Mouse (Mus musculus) heart, embryonic 14.5 days (tissue): ENCODE measurements around the gene Lgsn. TPM values are rescaled to one million over a fixed set of nuclear protein-coding genes. Genes with fewer than 3 reads are reported as not detected.

ENCODE experiments used
- ATAC-seq: fragments of 200-750 bp; cut with Nextera tagmentation; 2 replicates; pipeline ENCODE4 v1.8.0; 2017; ENCODE audit warnings: low read depth, moderate TSS enrichment; ENCODE audit not compliant: insufficient number of reproducible peaks, insufficient read depth, low FRiP score
- H3K27ac ChIP-seq, 2 experiments: fragments of 200-500 bp in 1 of 2; fragments of 300-500 bp in 1 of 2; sonication (generic) in 1 of 2; replicated peaks in 1 of 2; 2 replicates each; pipeline ENCODE4 v1.5.1; 2012 to 2014; ENCODE audit warnings: low read depth in 2 of 2, low read length in 2 of 2, control low read depth in 1 of 2, mild to moderate bottlenecking in 1 of 2, mixed read lengths in 1 of 2; ENCODE audit not compliant: control insufficient read depth in 1 of 2, insufficient read depth in 1 of 2
- H3K27me3 ChIP-seq: fragments of 300-500 bp; sonication (generic); 2 replicates; pipeline ENCODE4 v1.6.1; 2014; ENCODE audit warnings: mild to moderate bottlenecking, low read length, control low read depth; ENCODE audit not compliant: control insufficient read depth, insufficient read depth
- H3K36me3 ChIP-seq: fragments of 300-500 bp; sonication (generic); 2 replicates; pipeline ENCODE4 v1.6.1; 2014; ENCODE audit warnings: mild to moderate bottlenecking, control low read depth, low read length, mixed read lengths; ENCODE audit not compliant: control insufficient read depth, insufficient read depth
- H3K4me1 ChIP-seq, 2 experiments: fragments of 200-500 bp in 1 of 2; fragments of 300-500 bp in 1 of 2; sonication (generic) in 1 of 2; 2 replicates each; pipeline ENCODE4 v1.6.1; 2012 to 2014; ENCODE audit warnings: low read length in 2 of 2, control low read depth in 1 of 2, mixed read lengths in 1 of 2; ENCODE audit not compliant: control insufficient read depth in 2 of 2, insufficient read depth in 2 of 2
- H3K4me2 ChIP-seq: fragments of 300-500 bp; sonication (generic); 2 replicates; pipeline ENCODE4 v1.6.1; 2014; ENCODE audit warnings: mild to moderate bottlenecking, low read length
- H3K4me3 ChIP-seq, 2 experiments: fragments of 200-500 bp in 1 of 2; fragments of 300-500 bp in 1 of 2; sonication (generic) in 1 of 2; 2 replicates each; pipeline ENCODE4 v1.5.1; 2012 to 2014; ENCODE audit warnings: low read length in 2 of 2, mild to moderate bottlenecking in 2 of 2, control low read depth in 1 of 2, low read depth in 1 of 2, moderate library complexity in 1 of 2; ENCODE audit not compliant: control insufficient read depth in 1 of 2, insufficient read depth in 1 of 2
- H3K9ac ChIP-seq: fragments of 300-500 bp; sonication (generic); 2 replicates; pipeline ENCODE4 v1.6.1; 2014; ENCODE audit warnings: mild to moderate bottlenecking, low read length
- H3K9me3 ChIP-seq: fragments of 300-500 bp; sonication (generic); 2 replicates; pipeline ENCODE4 v1.6.1; 2016; ENCODE audit warnings: low read length, control low read depth; ENCODE audit not compliant: control insufficient read depth
- WGBS: fragments of 180-500 bp; shearing (Covaris S2); extraction: QIAGEN DNeasy Blood & Tissue Kit; methylation state at CpG from one replicate; pipeline ENCODE4 v1.1.7; 2014; 5-methylcytosine and 5-hydroxymethylcytosine counted together
- polyA plus RNA-seq: library from polyadenylated mRNA; unstranded; fragments of >200 nt; fragmentation: Nextera tagmentation; extraction: Ambion mirVana; gene quantifications from 2 replicates; pipeline ENCODE4 v1.2.1, GENCODE M21; 2014

The Lgsn gene
- polyA plus RNA-seq, 1 experiment from 2014 or later, result not detected

DNA sequence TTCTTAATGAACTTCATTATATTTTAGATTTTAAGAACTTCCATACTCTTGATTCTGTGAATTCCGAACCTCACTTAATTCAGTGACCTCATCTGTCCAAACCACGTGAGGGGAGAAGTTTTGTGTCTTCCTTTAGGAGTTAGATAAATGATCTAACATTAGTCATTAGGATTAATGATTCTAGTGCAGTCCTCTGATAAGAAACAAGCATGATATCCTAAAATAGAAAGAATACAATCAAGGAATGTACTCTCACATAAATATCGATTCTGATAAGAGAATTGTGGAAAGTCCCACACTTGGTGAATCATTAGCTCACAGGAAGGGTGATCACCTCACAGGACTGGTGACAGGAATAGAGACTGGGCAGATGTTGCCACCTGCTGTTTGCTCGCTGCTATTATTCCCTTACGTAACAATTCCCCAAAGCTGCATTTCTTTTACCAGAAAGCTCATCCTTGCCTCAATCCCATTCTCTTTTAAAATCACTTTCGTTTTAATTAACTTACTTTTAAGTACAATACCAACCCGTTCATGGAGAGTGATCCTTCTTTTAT, 22.3 kb upstream of the Lgsn start:
- Histone ChIP-seq H3K9ac (no peak overlapping the region), H3K9me3 (no peaks in the 10 kb centered on the region), H3K27ac (no peak overlapping the region), H3K27me3 (no peaks in the 10 kb centered on the region), H3K4me1 (peaks cover 0 to 6% of the 10 kb centered on the region in 2 experiments; a peak in 1 of 4 replicates), H3K4me2 (no peak overlapping the region), H3K36me3 (no peaks in the 10 kb centered on the region), H3K4me3 (no peak overlapping the region)
- WGBS, result 12% methylated on average over 7 of the region's 7 CpGs
- ATAC-seq, result no peak

DNA sequence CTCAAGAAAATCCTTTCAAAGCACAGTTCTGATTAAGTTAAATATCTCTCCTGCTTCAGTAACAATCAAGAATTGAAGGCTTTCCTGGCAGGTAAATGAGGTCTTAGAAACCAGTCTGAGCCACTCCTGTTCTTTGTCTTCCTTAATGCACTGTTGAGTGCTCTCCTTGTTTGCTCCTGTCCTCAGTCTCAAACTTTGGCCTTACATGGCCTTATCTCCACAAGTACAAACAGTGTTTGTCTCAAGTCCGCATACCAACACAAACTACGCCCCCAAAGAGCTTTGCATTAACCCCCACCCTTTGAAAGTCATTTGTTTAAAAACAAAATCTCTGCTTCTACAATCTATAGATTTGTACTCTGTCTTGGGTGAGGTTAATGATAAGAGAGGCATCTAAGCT, 20.0 kb upstream of the Lgsn start:
- no peaks in the 10 kb centered on the region for H3K9me3 ChIP-seq
- H3K36me3 ChIP-seq, result no peaks in the 10 kb centered on the region
- 45% methylated on average over 2 of the region's 2 CpGs for WGBS
- H3K4me1 ChIP-seq, result no peaks in the 10 kb centered on the region
- H3K4me3 ChIP-seq, result no peak overlapping the region
- no peak for ATAC-seq
- H3K27ac ChIP-seq, result no peak overlapping the region
- H3K27me3 ChIP-seq, result no peaks in the 10 kb centered on the region
- H3K4me2 ChIP-seq, result no peak overlapping the region
- no peak overlapping the region for H3K9ac ChIP-seq

DNA sequence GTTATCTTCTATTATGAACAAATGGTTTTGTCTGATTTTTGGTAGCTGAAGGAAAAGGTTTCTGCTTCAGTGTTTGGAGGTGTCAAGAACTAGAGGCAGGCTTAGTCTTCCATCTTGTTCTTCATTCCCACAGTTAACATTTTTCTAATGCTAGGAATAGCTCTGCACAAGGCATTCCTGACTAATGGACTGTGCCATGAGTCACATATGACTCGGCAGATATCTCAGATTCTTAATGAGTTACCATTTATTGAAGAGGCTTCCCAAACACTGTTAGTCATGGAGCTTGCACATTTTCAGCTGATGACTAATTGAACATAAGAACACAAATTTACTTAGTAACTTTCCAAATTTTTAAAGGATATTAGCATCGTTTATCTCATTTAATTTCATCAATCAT, 19.3 kb upstream of the Lgsn start:
- Histone ChIP-seq H3K27me3 (no peaks in the 10 kb centered on the region), H3K4me3 (no peak overlapping the region), H3K36me3 (no peaks in the 10 kb centered on the region), H3K27ac (no peak overlapping the region), H3K9me3 (no peaks in the 10 kb centered on the region), H3K4me1 (no peaks in the 10 kb centered on the region), H3K9ac (no peak overlapping the region), H3K4me2 (no peak overlapping the region)
- WGBS, result 57% methylated on average over 2 of the region's 2 CpGs
- no peak for ATAC-seq

DNA sequence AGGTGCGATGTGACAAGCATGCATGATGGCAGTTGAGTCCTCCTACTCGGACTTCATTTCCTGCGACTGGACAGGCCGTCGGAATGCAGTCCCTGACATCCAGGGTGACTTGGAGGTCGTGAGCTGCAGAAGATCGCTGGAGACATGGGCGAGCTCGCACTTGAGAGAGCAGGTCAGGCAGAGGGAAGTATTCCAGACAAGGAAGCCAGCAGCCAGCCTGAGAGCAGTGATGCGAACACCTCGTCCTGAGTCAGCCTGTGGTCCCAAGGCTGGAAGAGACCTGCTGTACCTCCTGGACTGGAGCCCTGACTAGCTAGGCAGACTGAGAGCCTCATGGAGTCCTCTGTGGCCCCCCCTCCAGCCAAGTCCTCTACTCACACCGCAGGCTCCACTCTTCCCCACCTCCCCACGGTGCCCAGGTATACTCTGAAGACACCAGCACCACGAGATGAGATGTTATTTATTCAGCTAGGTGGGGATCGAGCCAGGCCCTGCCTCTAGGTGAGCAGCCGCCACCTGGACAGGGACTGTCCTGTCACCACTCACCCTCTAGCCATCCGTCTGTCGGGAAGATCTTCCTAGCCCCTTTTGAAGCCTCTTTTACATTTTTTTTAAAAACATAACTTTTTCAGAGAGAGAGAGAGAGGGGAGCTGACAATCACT, 11.5 kb upstream of the Lgsn start:
- peaks cover 0 to 2% of the 10 kb centered on the region in 2 experiments; a peak in 1 of 4 replicates for H3K4me1 ChIP-seq
- H3K9me3 ChIP-seq, result no peaks in the 10 kb centered on the region
- peak overlapping the region; percentile 16 for H3K4me2 ChIP-seq
- no peak overlapping the region for H3K4me3 ChIP-seq
- 46% methylated on average over 18 of the region's 18 CpGs for WGBS
- ATAC-seq, result no peak
- no peaks in the 10 kb centered on the region for H3K36me3 ChIP-seq
- peak overlapping the region; percentile 28 to 37; a peak in 3 of 4 replicates for H3K27ac ChIP-seq
- no peak overlapping the region for H3K9ac ChIP-seq
- H3K27me3 ChIP-seq, result no peaks in the 10 kb centered on the region

DNA sequence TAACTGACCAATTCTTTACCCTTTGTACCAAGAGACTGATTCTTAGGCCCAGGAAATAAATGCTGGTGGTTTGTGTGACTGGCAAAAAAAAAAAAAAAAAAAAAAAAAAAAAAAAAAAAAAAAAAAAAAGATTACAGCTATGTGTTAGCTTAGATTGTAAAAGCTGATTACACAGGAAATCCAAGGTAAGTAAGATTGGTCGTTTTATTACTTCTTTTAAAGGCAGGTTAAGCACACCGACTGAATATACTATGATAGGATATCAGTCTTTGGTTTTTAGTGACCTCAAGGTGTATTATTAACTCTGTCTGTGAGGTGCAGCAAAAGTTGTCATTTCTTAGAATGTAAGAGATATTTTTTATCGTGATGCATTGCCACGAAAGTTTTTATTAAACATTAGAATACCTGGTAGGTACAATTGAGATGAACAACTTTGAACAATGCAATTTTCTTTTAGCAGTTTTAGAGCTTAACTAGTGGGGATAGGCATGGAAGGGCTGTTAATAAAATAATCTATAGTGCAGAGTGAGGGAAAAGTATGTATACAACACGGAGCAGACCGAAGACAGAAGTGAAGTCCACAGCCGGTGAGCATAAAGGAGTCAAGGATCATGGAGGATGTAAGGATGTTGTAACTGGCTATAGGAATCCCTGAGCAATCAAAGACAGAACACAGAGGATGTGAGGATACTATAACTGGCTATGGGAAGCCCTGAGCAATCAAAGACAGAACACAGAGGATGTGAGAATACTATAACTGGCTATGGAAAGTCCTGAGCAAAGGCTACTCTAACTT, 10.7 kb upstream of the Lgsn start:
- WGBS, result 81% methylated on average over 7 of the region's 7 CpGs

DNA sequence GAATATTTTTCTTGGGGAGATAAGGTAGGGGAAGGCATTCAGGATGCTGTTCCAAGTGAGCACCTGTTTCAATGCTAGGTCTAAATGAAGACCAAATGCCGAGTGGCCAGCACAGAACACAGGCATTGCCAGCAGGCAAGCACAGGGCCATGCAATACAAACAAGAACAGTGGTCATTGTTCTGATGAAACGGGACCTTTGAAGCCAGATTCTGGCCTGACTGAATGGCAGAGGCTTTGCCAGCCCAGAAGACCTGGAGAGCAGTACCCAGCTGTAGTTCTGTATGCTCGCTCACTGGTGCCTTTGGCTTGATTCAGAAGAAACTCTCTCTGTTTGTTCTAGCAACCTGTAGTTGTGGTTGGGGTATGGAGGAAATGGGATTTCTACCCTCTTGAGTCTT, 800 bp upstream of the Lgsn start:
- H3K27ac ChIP-seq, result no peak overlapping the region
- H3K36me3 ChIP-seq, result no peaks in the 10 kb centered on the region
- 73% methylated on average over 3 of the region's 3 CpGs for WGBS
- H3K4me3 ChIP-seq, result no peak overlapping the region
- no peaks in the 10 kb centered on the region for H3K27me3 ChIP-seq
- H3K4me2 ChIP-seq, result no peak overlapping the region
- H3K9ac ChIP-seq, result no peak overlapping the region
- H3K9me3 ChIP-seq, result no peaks in the 10 kb centered on the region
- no peak for ATAC-seq
- no peaks in the 10 kb centered on the region for H3K4me1 ChIP-seq

More for the DNA sequence above, 10.7 kb upstream of the Lgsn start:
- Histone ChIP-seq H3K36me3 (no peaks in the 10 kb centered on the region), H3K27ac (no peak overlapping the region), H3K4me3 (no peak overlapping the region), H3K27me3 (no peaks in the 10 kb centered on the region), H3K9me3 (no peaks in the 10 kb centered on the region), H3K4me1 (peaks cover 0 to 2% of the 10 kb centered on the region in 2 experiments; a peak in 1 of 4 replicates), H3K4me2 (no peak overlapping the region), H3K9ac (no peak overlapping the region)
- ATAC-seq, result no peak

DNA sequence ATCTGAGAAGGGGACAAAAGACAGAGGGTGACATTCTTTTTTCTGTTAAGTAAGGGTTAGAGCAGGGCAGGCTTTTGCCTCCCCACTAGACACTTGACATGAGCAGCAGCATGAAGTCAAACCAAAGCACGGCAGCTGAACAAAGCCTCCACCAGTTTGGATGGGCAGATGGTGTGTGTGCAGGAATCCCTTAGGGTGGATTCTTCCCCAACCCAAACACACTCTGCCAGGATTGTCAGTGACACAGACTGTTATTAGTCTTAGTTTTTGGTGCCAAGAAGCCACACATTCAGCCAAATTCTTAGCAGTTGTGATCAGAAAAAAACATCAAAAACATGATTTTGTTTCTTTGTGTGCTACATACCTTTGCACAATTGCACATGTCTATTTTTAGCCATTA, 2.1 kb downstream of the Lgsn start:
- H3K27me3 ChIP-seq, result no peaks in the 10 kb centered on the region
- H3K27ac ChIP-seq, result no peak overlapping the region
- H3K4me1 ChIP-seq, result no peaks in the 10 kb centered on the region
- no peak overlapping the region for H3K9ac ChIP-seq
- no peak overlapping the region for H3K4me2 ChIP-seq
- H3K36me3 ChIP-seq, result no peaks in the 10 kb centered on the region
- H3K4me3 ChIP-seq, result no peak overlapping the region
- 71% methylated on average over 1 of the region's 1 CpGs for WGBS
- H3K9me3 ChIP-seq, result no peaks in the 10 kb centered on the region
- ATAC-seq, result no peak
